Mouse (Mus musculus): ENCODE measurements around the gene Tecpr2. TPM values are rescaled to one million over a fixed set of nuclear protein-coding genes. Genes with fewer than 3 reads are reported as not detected.

Gene Tecpr2
- 2.1 TPM for polyA plus RNA-seq (2014; fragmentation: Illumina TruSeq; extraction: RNeasy Lipid Tissue Mini Kit (QIAGEN cat#74804); ENCODE audit: low read depth, low replicate concordance)

DNA sequence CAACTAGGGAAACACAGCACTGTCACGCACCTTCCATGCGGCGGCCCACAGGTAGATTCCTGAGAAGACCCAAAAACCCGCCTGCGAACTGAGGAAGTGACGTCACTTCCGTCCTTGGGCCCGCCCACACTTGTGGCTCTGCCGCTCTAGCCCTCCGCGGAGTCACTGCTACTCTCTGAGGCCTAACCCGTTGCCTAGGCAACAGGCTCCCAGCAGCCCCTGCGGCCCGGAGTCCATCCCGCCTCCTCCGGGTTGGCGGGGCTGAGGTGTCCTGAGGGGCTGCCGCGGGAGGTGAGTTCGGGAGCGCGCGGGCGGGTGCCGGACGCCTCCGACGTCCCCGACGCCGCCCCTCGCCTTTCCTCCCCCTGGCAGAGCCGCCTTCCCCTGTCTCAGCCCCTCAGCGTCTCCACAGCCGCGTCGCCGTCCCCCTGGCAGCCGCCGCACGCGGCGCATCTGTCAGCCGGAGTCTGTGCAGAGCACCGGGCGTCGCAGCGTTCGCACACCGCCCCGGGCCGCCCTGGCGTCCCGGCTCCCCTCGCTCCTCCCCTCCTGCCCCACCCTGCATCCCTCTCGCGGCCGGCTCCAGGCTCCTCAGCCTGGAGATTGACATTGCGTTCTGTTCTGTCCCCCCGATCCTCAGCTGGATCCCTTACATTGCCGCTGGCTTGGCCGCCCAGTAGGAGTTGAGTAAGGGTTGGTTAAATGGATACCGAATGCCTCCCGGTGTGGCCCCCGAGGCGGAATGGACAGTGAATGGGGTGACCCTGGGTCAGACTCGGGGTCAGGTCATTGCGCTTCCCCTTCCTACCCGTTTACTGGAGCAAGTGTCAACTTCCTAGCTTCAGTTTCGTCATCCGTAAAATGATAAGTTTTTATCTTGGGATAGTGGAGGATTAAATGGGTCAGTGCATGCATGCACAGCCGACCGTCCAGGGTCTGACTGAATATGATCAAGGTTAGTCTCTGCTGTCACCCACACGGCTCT, at the start of gene Tecpr2, which contains the start of gene Cinp:
Tecpr2 (plus strand) TSS at position 229 of the 985 bp plus-strand sequence.
Cinp (minus strand) TSS at position 110 of the 985 bp plus-strand sequence.

DNA sequence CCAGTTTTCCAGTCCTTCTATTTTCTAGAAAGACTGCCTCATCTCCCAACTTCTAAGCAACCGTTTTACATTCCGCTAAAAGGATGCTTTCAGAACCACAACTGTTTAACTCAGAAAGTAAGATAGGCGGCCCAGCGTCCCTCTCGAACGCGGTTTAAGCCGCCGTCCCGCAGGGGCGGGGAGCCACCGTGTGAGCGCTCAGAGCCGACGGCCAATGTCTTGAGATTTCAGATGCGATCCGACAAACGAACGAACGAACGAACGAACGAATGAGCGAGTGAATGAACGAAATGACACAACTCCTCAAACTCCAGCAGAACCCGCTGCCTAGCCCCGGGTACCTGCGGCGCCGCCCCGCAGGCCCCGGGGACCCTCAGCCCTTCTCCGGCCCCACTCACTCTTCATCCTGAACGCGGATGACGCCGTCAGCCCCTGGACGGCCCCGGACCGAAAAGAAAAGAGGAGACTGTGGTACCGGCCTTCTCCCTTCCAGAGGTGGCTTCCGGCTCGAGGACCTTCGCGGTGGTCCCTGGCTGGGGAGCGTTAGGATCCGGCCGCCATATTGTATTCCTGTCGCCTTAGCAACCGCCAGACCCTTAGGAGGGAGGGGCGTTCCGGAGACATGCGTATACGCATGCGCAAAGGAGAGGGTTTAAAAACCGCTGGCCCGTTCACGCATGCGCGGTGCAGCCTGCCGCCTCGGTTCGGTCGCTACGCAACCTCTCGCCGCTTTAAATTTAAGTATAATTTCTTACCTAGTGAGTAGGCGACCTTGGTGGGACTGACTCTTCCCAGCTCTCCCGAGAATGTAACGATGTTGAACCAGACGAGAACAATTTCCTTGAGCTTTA, 48.5 kb upstream of the Tecpr2 start, which contains the start of gene Mok:
Mok (minus strand) TSS at position 592 of the 851 bp plus-strand sequence.

DNA sequence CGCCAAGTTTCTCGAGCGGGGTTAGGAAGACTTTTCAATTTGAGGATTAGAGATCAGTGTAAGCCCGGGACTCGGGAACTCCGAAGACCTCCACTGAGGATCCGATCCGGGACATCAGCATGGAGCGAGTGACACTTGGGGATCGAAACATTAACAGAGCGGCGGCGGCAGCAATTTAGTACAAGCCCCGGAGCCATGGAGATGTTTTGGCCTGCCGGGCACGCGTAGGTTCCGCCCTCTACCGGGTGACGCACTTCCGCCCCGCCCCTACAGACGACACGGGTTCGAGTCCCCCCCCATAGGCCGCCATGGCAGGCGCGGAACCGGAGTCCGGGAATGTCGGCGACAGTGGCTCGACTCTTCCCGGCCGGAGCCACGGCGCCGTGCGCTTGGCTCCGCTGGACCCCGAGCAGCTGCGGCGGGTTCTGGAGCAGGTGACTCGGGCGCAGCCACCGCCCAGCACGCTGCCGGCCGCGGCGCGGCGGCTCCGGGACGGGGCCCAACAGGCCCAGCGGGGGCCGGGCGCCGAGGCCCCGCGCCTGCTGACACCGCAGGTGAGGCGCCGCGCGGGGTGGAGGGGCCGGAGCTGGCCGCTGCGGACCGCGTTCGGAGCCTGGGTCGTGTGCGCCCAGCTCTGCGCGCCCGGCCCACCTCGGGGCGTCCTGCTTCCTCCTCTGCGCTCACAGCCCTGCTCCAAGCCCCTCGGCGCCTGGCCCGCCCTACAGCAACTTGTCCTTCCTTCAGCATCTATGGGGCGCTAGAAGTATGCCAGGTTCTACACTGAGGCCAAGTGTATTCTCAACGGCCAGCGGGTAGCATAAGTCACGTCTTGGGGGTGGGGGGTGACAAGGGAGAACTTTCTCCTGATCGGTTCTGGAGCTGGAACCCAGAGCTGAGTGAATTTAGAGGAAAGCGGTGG, 38.8 kb upstream of the Tecpr2 start, which contains the start of gene Zfp839:
Zfp839 (plus strand) TSS at position 244 of the 919 bp plus-strand sequence.

DNA sequence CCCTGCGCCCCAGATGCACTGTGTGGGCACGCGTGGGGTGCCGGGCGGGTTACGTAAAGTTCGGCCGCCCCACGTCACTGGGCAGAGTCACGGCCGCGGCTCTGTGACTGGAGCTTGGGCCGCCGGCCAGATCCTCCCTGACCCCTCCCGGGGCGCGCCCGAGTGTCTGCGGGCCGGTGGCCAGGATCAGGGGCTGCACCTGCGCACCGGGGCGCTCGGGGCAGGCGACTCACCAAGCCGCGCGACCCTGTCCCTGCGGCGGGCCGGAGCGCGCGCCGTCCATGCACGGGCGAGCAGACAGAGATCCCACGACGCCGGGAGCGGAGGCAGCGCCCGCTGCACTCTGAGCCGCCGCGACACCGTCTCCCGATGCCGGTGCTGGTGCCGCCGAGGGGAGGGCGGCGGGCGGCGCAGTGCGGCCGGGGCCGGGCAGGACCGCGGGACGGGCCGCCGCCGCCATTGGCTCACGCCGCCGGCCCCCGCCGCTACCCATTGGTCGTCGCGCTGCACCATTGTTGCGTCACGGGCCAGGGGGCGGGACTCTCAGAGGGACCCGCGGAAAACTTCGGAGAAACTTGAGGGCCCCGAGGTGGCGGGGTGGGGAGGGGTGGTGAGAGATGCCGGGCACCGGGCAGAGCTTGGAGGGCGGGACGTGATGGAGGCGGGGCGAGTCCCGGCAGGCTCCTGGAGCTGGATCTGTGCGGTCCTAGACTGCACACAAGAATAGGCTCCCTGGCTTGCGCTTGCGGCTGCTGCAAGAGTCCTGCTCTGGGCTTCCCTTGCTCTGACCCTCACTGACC, 89.7 kb downstream of the Tecpr2 start, which contains the start of gene Ankrd9:
Ankrd9 (minus strand) TSS at position 434 of the 800 bp plus-strand sequence.

Other genes starting within 250 kb of the Tecpr2 start
- not detected for gene 1700001K19Rik, start 206.6 kb upstream of the Tecpr2 start, polyA plus RNA-seq (2014; fragmentation: Illumina TruSeq; extraction: RNeasy Lipid Tissue Mini Kit (QIAGEN cat#74804); ENCODE audit: low read depth, low replicate concordance)
- gene Hsp90aa1, start 186.5 kb upstream of the Tecpr2 start, polyA plus RNA-seq (2014; fragmentation: Illumina TruSeq; extraction: RNeasy Lipid Tissue Mini Kit (QIAGEN cat#74804); ENCODE audit: low read depth, low replicate concordance): 1,780 TPM
- gene Wdr20, start 151.3 kb upstream of the Tecpr2 start, polyA plus RNA-seq (2014; fragmentation: Illumina TruSeq; extraction: RNeasy Lipid Tissue Mini Kit (QIAGEN cat#74804); ENCODE audit: low read depth, low replicate concordance): 40.2 TPM
- gene Mok, start 48.3 kb upstream of the Tecpr2 start, polyA plus RNA-seq (2014; fragmentation: Illumina TruSeq; extraction: RNeasy Lipid Tissue Mini Kit (QIAGEN cat#74804); ENCODE audit: low read depth, low replicate concordance): 4.6 TPM
- gene Zfp839, start 39.0 kb upstream of the Tecpr2 start, polyA plus RNA-seq (2014; fragmentation: Illumina TruSeq; extraction: RNeasy Lipid Tissue Mini Kit (QIAGEN cat#74804); ENCODE audit: low read depth, low replicate concordance): 4.9 TPM
- gene Cinp, start 119 bp upstream of the Tecpr2 start, polyA plus RNA-seq (2014; fragmentation: Illumina TruSeq; extraction: RNeasy Lipid Tissue Mini Kit (QIAGEN cat#74804); ENCODE audit: low read depth, low replicate concordance): 27.9 TPM
- not detected for gene Ankrd9, start 89.8 kb downstream of the Tecpr2 start, polyA plus RNA-seq (2014; fragmentation: Illumina TruSeq; extraction: RNeasy Lipid Tissue Mini Kit (QIAGEN cat#74804); ENCODE audit: low read depth, low replicate concordance)
- 26.8 TPM for gene Rcor1, start 150.1 kb downstream of the Tecpr2 start, polyA plus RNA-seq (2014; fragmentation: Illumina TruSeq; extraction: RNeasy Lipid Tissue Mini Kit (QIAGEN cat#74804); ENCODE audit: low read depth, low replicate concordance)